Mouse (Mus musculus) heart, postnatal 14 days (tissue): ENCODE data around the gene Sirt4. TPM values are rescaled to one million over a fixed set of nuclear protein-coding genes. Genes with fewer than 3 reads are reported as not detected.
"Not testable (repeated sequence)": the region's sequence is repeated elsewhere in the genome, so short reads cannot be mapped to it uniquely, and the experiment has no call there.

Source experiments
- DNase-seq, 2 experiments: peaks; one replicate each; pipeline ENCODE4 v3.0.0; 2021 to 2022
- intact Hi-C: fragments of 180-260 bp; cut with DNase I; formaldehyde crosslinking; loops from one replicate; pipeline ENCODE4 v1.15.1; 2025
- long read RNA-seq, 2 experiments: library from polyadenylated mRNA; stranded (forward); transcript quantifications; one replicate each; pipeline ENCODE4 v2.0.0; 2021
- total RNA-seq, 2 experiments: library from RNA; stranded (reverse); gene quantifications; 2 replicates each; pipeline ENCODE4 v1.2.3; 2021

The Sirt4 gene
- total RNA-seq: 10 to 100 TPM; 17.9 to 18.7 TPM
- long read RNA-seq, experiment 1, transcript Sirt4-201 (5 exons, 1,794 nt): major isoform, 24 of 27 reads
- long read RNA-seq, experiment 1, partial matches to known transcripts: 0 of 27 reads
- long read RNA-seq, experiment 1, other reads (novel, unspliced or antisense): 3 of 27 reads
- long read RNA-seq, experiment 2, transcript Sirt4-201 (5 exons, 1,794 nt): major isoform, 14 of 18 reads
- long read RNA-seq, experiment 2, partial matches to known transcripts: 1 of 18 reads
- long read RNA-seq, experiment 2, other reads (novel, unspliced or antisense): 3 of 18 reads

DNA sequence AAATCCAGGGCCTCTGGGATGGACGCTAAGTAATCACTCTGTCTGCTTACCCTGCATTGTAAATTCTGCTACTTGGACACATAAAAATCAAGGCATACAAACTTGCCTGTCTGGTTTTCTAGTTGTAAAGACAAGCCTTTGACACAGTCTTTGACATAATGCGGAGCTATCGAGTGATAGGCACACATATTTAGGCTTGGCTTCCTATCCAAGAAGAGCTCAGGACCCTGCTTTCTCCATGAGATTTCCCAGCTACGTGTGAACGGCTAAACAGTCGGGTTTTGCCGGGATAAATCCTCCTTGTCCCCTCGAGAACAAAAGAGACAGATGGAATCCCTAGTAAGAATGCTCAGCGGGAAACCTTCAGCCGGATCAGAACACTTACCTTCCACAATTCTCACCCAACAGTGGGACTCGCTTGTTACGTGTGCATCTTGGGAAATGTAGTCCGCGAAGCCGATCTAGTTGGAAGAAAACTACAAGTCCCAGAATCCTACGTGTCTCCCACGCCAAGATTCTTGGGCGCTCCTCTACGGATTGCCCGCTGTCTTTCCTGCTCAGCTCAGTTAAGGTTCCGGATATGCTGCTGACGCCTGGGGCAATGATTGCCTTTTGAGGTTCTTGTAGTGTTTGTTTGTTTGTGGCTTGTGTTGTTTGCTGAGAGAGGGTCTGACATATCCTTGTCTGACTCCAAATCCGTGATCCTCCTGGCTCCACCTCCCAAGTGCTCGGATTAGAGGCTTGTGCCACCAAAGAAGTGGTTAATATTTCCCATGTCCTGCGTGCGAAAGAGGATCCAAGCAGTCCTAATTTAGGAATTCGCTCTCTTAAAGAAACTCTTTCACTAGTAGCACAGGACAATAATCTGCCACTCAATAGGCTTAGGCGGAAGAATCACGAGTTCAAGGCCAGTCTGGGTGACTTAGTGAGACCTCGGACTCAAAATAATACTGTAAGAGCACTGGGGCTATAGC lies at the start of gene Sirt4:
Sirt4 (minus strand) TSS at position 779 of the 974 bp plus-strand sequence.
- DNase-seq: peak; percentile 76 to 83
- intact Hi-C loops: no loop called here

DNA sequence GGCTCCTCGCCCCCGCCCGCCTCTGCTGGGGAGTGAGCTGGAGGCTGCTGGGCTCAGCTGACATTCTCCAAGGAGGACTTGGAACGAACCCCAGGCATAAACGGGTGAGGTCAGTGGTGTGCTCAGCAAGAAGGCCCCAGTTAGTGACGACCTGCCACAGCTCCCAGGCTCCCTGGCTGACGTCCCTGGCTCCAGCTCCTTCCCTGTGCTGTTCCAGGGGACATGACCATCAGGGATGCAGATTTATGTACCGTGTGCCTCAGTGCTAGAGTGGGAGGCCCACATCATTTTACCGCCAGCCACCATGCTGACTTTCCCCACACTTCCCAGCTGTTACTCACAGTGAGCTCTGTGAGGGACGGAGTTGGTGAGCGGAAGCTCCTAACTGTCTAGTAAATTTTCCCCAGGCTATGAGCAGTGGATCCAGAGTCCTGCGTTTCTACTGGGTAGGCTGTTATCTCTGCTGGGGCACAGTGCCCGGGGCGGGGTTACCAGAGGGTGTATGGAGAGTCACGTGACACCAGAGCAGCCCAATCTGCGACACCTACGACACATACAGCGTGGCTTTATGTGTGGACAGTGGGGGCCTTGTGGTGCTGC lies 47.2 kb upstream of the Sirt4 start:
- DNase-seq: peak; percentile 85 to 87
- intact Hi-C loops: no loop called here

DNA sequence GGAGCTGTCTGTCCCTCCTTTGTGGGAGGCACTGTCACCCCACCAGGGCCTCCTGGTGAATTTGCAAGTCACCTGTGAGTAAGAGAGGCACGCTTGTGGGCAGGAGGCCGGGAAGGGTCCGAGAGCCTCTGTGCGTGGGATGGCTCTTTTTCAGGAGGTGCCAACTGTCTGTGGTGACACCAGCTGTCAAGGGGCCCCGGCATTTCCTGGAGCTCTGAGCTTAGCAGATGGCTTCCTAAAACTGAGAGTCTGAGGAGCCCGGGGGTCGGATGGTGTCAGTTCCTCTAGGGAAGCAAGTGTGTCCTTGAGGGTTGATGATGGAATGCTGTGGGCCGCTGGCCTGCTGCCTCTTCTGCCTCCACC lies 45.9 kb upstream of the Sirt4 start:
- intact Hi-C loops: no loop called here
- no peak for DNase-seq

DNA sequence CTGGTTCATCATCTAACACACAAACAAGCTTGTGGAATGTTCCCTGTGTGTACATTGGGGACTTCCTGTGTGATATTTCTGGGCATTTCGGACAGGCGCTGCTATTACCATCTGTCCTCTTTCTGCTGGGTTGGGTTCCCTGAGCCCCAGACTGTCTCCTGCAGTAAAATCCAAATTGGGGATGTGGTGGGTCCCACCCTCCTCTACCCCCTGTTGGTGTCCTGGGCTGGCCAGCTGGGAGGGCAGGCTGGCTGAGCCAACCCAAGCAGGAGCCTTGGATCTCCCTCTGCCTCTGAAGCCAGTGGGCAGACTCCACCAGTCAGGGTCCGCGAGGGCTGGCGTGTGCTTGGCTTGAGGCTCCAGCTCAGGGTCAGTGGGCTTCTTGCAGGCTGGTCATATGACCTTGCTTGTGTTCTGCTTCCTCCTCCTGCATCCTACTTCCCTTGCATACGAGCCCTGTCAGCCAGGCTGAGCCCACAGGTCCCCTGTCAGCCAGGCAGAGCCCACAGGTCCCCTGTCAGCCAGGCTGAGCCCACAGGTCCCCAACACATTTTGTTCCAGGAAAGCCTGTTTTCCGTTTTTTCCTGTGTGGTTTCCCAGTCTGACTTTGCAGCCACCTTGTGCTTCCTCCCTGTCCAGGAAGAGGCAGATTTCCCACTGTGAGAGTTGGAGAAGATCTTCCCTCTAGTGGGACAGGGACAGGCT lies 45.4 kb upstream of the Sirt4 start:
- DNase-seq: no peak
- intact Hi-C loops: no loop called here

DNA sequence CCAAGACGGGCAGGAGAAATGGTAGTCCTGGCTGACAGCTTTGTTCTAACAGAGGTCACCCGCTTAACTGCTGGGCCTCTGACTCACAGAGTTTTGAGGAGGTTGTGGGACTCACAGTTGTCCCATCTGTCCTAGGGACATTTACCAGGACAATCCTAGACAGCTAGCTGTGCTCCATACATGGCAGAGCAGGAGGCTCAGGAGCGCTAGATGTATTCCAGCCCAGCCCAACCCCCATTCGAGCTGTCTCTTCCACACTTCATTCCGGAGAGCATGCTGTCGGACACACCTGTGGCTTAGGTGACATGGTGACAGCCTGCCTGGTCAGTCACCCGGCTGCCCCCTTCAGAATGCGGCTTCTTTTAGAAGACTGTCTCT lies 44.8 kb upstream of the Sirt4 start:
- intact Hi-C loops: no loop called here
- DNase-seq: no peak

DNA sequence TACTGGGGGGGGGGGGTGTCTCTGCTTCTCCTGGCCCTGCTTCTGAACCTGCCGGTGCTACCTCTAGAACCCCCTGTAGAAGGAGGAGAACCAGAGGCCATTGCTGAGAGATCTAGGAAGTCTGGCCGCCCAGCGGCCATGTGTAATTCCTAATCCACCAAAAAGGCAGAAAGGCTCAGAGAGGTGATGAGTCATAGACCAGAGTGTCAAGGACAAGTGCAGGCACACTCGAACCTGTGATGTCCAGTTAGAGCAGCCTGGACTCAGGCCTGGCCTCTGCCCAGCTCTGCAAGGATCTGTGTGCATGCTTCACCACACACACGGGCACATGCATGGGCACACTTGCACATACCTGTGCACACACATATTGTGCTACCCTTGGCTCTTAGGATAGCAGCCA lies 43.6 kb upstream of the Sirt4 start:
- DNase-seq: no peak
- intact Hi-C loops: no loop called here

DNA sequence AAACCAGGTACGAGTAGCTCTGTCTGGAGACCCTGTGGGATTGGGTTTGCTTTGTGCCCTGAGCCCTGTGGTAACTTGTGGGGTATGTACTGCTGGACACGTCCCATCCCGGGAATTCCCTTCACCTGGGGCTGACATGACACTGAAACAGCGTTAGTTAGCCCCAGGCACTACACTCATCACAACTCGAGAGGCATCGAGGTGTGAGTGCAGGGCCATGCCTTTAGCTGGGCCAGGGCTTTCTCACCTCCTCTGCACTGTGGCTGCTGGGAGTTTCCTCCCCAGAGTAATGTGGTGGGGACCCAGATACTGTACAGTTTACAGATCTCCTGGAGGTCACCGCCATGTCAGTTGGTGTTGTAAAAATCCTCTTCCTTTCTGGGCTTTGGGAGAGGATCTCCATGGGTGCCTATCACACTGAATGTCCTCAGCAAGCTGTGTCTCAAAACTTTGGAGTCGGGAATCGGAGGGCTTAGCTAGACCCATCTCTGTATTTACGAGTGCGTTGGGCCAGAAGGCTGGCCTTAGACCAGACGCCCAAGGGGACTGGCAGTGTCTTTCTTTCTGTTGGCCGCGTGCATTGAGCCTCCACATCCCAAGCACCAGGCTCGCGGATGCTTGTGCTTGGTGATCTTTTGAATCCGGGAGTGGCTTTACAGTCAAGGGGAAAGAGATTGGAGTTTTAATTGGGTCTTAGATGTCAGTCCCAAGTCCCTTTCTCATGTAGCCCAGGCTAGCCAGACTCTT lies 42.1 kb upstream of the Sirt4 start:
- intact Hi-C loops: no loop called here
- DNase-seq: no peak

DNA sequence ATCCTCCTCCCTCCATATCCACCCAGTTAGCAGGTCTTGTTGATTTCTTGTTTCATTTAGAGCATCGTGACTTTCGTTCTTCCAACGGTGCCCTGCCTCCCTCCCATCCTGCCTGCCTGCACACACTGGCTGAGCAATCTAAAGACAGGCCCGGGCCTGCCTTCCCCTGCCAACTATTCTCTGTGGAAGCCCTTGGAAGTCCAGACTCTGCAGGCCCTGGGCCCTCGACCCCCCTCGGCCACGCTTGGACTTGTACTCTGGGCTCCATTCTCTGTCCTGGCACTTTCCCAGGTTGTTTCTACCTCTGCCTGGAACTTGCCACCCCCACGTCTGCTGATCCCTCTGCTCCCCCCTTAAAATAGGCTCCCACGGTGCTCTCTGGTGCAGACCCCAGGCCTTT lies 41.4 kb upstream of the Sirt4 start:
- intact Hi-C loops: no loop called here
- no peak for DNase-seq

DNA sequence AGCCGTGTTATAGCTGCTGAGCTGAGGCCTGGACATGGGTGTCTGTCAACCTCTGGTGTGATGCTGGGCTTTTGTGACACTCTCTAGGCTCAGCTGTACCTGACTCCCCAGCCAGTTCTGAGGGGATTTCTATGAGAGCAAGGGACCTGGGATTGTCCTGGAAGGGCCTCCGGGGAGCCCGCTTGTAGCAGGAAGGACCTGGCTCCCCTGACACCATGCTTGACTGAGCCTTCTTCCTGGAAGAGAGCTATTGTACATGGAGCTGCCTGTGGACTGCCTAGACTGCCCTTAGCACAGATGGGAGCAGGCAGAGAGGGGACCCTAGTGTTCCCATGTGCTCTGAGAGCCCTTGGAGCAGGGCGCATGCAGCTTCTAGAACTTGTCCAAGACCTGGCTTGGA lies 40.9 kb upstream of the Sirt4 start:
- no peak for DNase-seq
- intact Hi-C loops: no loop called here

DNA sequence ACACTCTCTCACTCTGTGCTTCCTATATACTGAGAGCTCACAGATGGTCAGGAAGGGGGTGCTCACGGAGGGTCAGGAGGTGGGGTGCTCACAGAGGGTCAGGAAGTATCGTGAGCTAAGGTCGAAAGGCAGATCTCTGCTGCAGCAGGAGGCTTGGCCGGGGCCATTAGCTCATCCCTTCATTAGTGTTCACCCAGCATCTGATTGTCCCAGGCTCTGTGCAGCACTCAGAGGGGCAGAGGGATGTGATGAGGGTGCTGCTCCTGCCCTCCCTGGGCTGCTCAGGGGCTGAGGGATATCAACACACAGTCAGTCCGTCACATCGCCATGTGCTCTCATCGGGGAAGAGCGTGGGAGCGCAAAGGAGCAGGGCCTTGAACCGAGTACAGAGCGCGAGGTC lies 39.9 kb upstream of the Sirt4 start:
- intact Hi-C loops: loop anchor here (1.0 kb wide), 1 partner anchor 14 kb away; no protein-coding TSS in a partner anchor
- DNase-seq: peak in 1 of 2 experiments; percentile 4

DNA sequence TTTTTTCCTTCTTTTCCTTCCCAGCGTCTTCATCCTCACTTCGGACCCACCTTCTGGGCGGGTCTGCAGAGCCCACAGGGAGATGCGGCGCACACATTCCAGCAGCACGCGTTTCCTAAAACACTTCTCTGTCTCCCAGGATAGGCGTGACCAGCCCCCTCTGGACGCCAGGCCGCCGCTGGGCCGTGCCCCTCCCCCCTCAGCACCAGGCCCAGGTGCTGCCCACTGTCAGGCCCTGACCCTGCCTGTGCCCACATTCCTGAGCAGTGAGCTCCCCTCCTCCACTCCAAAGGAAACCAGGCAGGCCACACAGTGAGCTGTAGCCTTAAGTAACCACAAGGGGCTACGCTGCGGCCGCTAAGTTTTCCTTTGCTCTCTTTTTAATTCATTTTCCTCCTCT lies 39.4 kb upstream of the Sirt4 start:
- DNase-seq: peak in 1 of 2 experiments; percentile 31

DNA sequence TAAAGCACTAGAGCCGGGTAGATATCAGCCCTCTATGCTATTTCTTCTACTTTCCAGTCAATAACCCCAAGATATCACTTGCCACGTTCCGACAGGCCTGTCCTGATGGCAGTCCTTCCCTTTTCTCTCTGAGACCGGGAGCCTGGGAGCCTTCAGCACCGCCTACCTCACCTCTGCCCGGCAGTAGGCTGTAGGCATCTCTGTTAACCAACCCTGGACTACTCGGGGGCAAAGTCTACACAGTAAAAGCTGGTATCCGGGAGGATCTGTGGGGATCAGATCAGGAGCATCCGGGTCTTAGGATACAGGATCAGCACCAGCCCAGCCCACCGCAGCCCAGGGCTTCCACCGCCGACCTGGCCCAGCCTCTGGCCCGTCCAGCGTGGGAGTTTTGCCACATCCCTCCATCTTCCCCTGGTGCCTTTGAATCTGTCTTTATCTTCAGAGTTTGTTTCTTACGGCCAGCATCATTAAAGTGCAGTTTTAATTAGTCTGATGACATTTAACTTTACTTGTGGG lies 38.5 kb upstream of the Sirt4 start:
- DNase-seq: no peak
- intact Hi-C loops: no loop called here

More for the DNA sequence above, 39.4 kb upstream of the Sirt4 start:
- intact Hi-C loops: loop anchor here (1.0 kb wide), 1 partner anchor 14 kb away; no protein-coding TSS in a partner anchor

DNA sequence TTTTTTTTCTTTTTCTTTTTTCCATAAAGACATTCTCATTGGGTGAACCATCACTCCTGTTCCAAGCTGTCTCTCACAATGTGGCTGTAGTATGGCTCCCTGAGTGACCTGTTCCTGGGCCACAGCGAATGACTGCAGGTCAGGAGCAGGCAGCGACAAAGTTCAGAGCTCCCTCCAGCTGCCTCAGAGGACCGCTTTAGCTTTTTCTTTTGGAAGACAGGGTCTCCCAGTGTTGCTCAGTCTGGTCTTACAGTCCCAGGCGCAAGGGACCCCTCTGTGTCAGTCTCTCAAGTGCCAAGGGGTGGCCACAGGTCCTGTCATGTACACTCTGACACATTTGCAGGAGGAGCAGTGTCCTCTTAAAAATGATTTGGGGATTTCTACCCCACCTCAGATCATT lies 38.0 kb upstream of the Sirt4 start:
- intact Hi-C loops: no loop called here
- no peak for DNase-seq

DNA sequence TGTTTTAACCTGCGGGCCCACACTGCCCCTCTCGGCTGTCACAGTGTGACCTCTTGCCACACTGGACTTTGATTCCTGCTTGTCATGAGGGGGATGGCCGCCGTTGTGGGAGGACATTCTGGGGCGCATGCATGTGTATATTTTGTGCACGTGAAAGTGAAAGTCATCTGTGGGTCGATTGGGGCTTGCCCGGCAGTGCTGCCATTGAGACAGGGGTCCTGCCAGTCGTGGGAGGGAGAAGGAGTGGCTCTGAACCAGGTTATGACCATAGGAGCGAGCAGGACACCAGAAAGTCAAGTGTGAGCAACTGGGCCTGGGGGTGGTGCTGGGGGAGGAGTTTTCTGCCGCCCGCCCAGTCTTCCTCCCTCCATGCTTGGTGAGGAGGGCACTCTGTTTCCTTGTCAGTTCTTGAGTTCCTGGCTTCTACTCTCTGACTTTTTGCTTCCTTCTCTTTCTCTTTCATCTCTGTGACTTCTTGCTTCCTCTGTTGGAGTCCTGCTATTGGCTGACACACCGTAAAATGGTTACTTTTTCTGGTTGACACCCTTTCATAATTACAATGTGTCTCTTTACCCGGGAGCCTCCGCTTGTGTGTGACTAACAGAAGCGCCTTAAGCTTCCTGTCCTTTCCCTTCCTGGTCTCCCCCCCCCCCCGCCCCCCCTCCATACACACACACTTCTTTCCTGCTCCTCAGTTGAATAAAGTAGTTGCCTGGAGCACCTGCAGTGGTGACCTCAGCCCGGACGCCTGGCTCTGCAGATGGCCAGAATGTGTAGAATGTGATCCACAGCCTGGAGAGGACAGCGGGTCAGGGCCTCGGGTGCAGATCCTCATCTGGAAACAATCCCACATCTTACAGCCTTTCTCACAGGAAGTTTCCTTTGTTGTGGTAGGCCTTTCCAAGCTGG lies 37.3 kb upstream of the Sirt4 start:
- intact Hi-C loops: no loop called here
- DNase-seq: peak in 1 of 2 experiments; percentile 19

DNA sequence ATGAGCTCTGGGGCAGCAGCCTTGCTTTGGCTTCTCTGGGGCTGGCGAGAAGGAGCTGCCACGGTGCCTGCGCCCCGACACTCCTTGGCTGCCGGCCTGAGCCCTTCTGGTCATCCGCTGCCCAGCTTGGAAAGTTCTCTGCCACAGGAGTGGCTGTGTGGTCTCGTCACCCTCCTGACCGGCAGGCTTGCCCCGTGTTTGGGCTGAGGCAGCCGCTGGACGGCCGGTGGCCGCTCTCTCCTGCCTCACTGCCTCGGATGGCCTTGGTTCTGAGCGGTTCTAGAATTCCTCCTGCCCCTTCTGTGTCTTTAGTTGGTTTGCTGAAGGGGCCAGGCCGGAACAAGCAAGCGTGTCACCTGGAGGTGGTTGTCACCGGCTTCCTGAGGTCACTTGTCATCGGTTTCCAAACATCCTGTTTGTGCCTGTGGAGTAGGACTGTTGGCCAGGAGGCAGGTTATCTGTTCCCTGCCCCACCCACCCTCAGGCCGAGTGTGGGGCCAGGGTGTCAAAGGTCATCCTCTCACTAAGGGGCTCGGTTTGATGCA lies 35.9 kb upstream of the Sirt4 start:
- DNase-seq: peak in 1 of 2 experiments; percentile 41
- intact Hi-C loops: no loop called here

DNA sequence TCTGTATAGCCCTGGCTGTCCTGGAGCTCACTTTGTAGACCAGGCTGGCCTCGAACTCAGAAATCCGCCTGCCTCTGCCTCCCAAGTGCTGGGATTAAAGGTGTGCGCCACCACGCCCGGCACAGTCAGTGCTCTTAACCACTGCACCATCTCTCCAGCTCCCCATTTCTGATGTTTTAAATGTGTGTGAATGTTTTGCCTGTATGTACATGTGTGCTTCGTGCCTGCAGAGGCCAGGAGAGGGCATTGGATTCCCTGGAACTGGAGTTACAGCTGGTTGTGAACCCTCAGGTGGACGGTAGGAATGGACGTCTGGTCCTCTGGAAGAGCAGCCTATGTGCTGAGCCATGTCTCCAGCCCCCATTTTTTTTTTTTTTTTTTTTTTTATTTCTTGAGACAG lies 33.7 kb upstream of the Sirt4 start:
- DNase-seq, intact Hi-C loops: not testable (repeated sequence)

DNA sequence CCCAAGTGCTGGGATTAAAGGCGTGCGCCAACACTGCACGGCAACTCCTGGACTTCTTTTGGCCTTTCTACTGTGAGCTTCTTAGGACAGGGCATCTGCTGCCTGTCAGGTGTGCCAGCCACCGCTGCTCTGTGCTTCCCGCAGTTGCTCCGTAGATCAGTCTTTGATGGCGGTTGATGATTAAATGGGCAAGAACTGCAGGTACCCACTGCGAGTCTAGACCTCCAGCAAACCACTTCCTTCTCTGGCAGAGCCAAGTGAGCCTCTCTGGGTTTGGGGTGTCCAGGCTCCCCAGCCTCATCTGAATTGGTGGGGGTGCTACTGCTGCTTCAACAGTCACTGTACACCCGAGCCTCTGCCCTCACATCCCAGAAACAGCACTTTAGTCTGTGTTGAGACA lies 33.0 kb upstream of the Sirt4 start:
- intact Hi-C loops: no loop called here
- no peak for DNase-seq

DNA sequence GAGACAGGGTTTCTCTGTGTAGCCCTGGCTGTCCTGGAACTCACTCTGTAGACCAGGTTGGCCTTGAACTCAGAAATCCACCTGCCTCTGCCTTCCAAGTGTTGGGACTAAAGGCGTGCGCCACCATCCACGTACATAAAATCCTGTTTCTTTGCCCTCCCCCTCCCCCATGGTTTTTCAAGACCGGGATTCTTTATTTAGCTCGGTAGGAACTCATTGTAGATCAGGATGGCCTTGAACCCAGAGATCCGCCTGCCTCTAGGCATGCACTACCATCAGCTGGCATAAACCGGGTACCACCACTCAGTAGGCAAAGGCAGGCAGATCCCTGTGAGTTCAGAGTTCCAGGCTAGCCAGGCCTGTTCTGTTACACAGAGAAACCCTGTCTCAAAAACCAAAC lies 32.4 kb upstream of the Sirt4 start:
- intact Hi-C loops: no loop called here
- DNase-seq: no peak
